In genomic region chr11:95261178-95261751, GRCm38 (mm10) we compare ENCODE assay signal across 15 mouse cellular contexts. TPM values are rescaled to one million over a fixed set of nuclear protein-coding genes. Genes with fewer than 3 reads are reported as not detected.
A peak's percentile ranks its signal among the peaks of the same experiment; 100 is the strongest.
DNase-seq lines count a peak whose midpoint lies in the region; ATAC-seq and TF ChIP-seq lines count a peak whose summit lies in the region.
"Had no signal": no experiment of that assay in that cellular context is flagged by ENCODE, and none has a peak within 500 bp of the region (broad histone marks: within the 10 kb centered on the region; RNA-seq: fewer than 3 reads in every experiment).

Gene Tac4, plus strand, starts transcription at chr11:95261529.

- DNase-seq in adrenal gland, postnatal 14 days = peak; percentile 31
- DNase-seq in adrenal gland, postnatal 36 days = no peak
- peak; percentile 24 for DNase-seq in lung, postnatal 36 days
- DNase-seq in lung, postnatal 0 days (ENCODE audit: low spot score) = no peak
- peak; percentile 46 for DNase-seq in cerebellum, adult 9-11 months
- peak; percentile 32 for DNase-seq in splenic B cell, adult 2 months (ENCODE audit: low read depth, low spot score)
- no peak for DNase-seq in embryo, embryonic 11 days
- DNase-seq in adrenal gland, postnatal 25 days = no peak
- DNase-seq: adrenal gland, adult 2 months; gastrocnemius, postnatal 36 days; heart, postnatal 36 days had no signal

- no peaks in the 10 kb centered on the region for H3K9me3 ChIP-seq in lung, postnatal 0 days (ENCODE audit: low read length)
- H3K9me3 ChIP-seq: forebrain, embryonic 12.5 days; limb, embryonic 13.5 days had no signal

- H3K4me1 ChIP-seq in lung, postnatal 0 days (ENCODE audit: insufficient read depth, low read depth, low read length) = no peaks in the 10 kb centered on the region

- no peak within 1 kb of the TSS for H3K4me2 ChIP-seq in lung, postnatal 0 days (replicated peaks; ENCODE audit: low read depth, low read length)
- H3K4me2 ChIP-seq: forebrain, embryonic 12.5 days had no signal

- H3K4me3 ChIP-seq in lung, postnatal 0 days (ENCODE audit: low read depth, low read length) = no peak within 1 kb of the TSS
- H3K4me3 ChIP-seq: forebrain, embryonic 12.5 days had no signal

- TF ChIP-seq CTCF in lung, postnatal 0 days (IDR thresholded peaks at IDR 0.05) = no peak

- no peak within 1 kb of the TSS for H3K27ac ChIP-seq in lung, postnatal 0 days (ENCODE audit: low read length)
- H3K27ac ChIP-seq: forebrain, embryonic 12.5 days; limb, embryonic 13.5 days had no signal

- H3K36me3 ChIP-seq in lung, postnatal 0 days (ENCODE audit: insufficient read depth, low read length) = no peaks in the 10 kb centered on the region
- no peaks in the 10 kb centered on the region for H3K36me3 ChIP-seq in splenic B cell, adult 2 months (ENCODE audit: control insufficient read depth, insufficient read depth, low read length, poor library complexity, severe bottlenecking)
- H3K36me3 ChIP-seq: forebrain, embryonic 12.5 days had no signal

- no peak for TF ChIP-seq EP300 in lung, postnatal 0 days (IDR thresholded peaks at IDR 0.05)

- ATAC-seq in lung, postnatal 0 days = no peak
- ATAC-seq: intestine, postnatal 0 days had no signal

- 53% methylated on average over 5 of the region's 5 CpGs for WGBS in lung, postnatal 0 days

- no peaks in the 10 kb centered on the region for H3K27me3 ChIP-seq in lung, postnatal 0 days (replicated peaks; ENCODE audit: insufficient read depth, low read length)
- no peaks in the 10 kb centered on the region for H3K27me3 ChIP-seq in splenic B cell, adult 2 months (ENCODE audit: control insufficient read depth, insufficient read depth, low read length, poor library complexity, severe bottlenecking)

- no peak within 1 kb of the TSS for H3K9ac ChIP-seq in lung, postnatal 0 days (replicated peaks; ENCODE audit: low read depth)
- H3K9ac ChIP-seq: forebrain, embryonic 12.5 days; limb, embryonic 13.5 days had no signal

RNA-seq across cellular contexts. Expression of gene Tac4, which starts in this region (rescaled TPM):
- not detected in 2 replicates for total RNA-seq in adrenal gland, postnatal 14 days (2021)
- total RNA-seq in adrenal gland, postnatal 36 days (2021) = not detected
- polyA plus RNA-seq in lung, postnatal 0 days (2015; fragmentation: Nextera tagmentation; extraction: Ambion mirVana) = 0.18 and 0.25 TPM in 2 replicates
- not detected in 2 replicates for total RNA-seq in adrenal gland, postnatal 25 days (2021)
- total RNA-seq: adrenal gland, adult 2 months; gastrocnemius, postnatal 36 days; heart, postnatal 36 days had no signal
- polyA plus RNA-seq: adrenal gland, adult 2 months; intestine, postnatal 0 days; macrophage had no signal

Comparison
In these comparisons a context has a peak if more than half of its experiments do, and no peak if none do; other contexts are left out.
1. DNase-seq: peak in lung, postnatal 36 days (single experiment), cerebellum, adult 9-11 months (single experiment) and splenic B cell, adult 2 months (single experiment); none in adrenal gland, postnatal 36 days (0 of 2), lung, postnatal 0 days (single experiment), embryo, embryonic 11 days (single experiment) and adrenal gland, postnatal 25 days (single experiment).
2. Peak in DNase-seq in adrenal gland, postnatal 14 days; RNA of the gene not detected or under 1 TPM.